Mouse (Mus musculus): ENCODE measurements at regions not wholly inside any gene's neighbourhood (a gene's known extent, or its start where the extent isn't known, plus 50 kb on each side); places are given as distances from the start of the nearest gene placed in this dataset.
A peak's percentile ranks its signal among the peaks of the same experiment; 100 is the strongest.

DNA sequence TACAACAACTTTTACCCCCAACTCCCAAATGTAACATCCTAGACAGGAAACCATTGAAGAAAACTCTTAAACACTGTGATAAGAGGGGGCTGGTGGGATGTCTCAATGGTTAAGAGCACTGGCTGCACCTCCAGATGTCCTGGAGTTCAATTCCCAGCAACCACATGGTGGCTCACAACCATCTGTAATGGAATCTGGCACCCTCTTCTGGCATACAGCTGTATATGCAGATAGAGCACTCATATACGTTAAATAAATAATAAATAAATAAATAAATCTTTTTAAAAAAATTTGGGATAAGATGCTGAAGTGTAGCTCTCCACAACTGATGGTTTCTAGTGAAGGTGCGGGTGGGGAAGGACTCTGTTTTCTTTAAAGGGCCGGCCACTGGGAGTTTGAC lies 69.3 kb downstream of the Kctd15 start:
- H3K4me1 ChIP-seq (ENCODE audit: control insufficient read depth, insufficient read depth, low read length): no peaks in the 10 kb centered on the region
- WGBS: 95% methylated on average over 3 of the region's 3 CpGs
- no peaks in the 10 kb centered on the region for H3K36me3 ChIP-seq (ENCODE audit: control insufficient read depth, insufficient read depth, low read length)
- no peak overlapping the region for H3K27ac ChIP-seq (ENCODE audit: low read length)
- no peak overlapping the region for H3K9ac ChIP-seq (ENCODE audit: low read depth, low read length)
- no peaks in the 10 kb centered on the region for H3K27me3 ChIP-seq (replicated peaks; ENCODE audit: control insufficient read depth, insufficient read depth, low read length)
- no peak overlapping the region for H3K4me2 ChIP-seq (ENCODE audit: low read depth, low read length)
- no peak overlapping the region for H3K4me3 ChIP-seq (ENCODE audit: low read length)
- H3K9me3 ChIP-seq (ENCODE audit: control insufficient read depth, low read length): peaks cover 9% of the 10 kb centered on the region; the same call in 1 of the 2 replicates
- ATAC-seq: no peak

DNA sequence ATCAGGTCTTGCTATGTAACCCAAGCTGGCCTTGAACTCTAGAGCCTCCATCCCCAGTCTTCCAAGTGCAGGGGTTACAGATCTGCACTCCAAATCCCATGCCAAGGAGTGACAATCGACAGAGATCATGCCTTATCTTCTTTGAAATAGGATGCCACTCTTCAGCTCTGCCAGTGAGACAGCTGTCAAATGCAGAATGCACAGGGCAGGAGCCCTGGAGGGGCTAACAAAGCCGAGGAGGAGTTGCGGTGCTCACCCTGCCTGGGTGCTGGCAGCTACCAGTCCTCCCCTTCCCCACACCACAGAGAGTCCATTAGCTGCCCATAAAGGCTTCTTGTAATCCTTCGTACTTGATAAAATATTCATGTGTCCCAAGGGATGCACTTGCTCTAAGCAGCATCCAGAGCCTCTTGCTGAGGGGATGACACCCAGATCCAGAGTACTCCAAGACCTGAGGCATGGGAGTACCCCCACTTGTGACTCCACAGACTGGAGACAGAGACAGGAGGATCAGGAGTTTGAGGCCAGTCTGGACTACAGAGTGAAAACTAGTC lies 71.1 kb downstream of the Kctd15 start:
- Histone ChIP-seq H3K27me3 (replicated peaks; ENCODE audit: control insufficient read depth, insufficient read depth, low read length) (no peaks in the 10 kb centered on the region), H3K9me3 (ENCODE audit: control insufficient read depth, low read length) (peaks cover 9% of the 10 kb centered on the region; the same call in 1 of the 2 replicates), H3K36me3 (ENCODE audit: control insufficient read depth, insufficient read depth, low read length) (no peaks in the 10 kb centered on the region), H3K9ac (ENCODE audit: low read depth, low read length) (no peak overlapping the region), H3K4me1 (ENCODE audit: control insufficient read depth, insufficient read depth, low read length) (no peaks in the 10 kb centered on the region), H3K4me2 (ENCODE audit: low read depth, low read length) (no peak overlapping the region), H3K4me3 (ENCODE audit: low read length) (no peak overlapping the region), H3K27ac (ENCODE audit: low read length) (no peak overlapping the region)
- 73% methylated on average over 4 of the region's 4 CpGs for WGBS
- ATAC-seq: no peak

- H3K4me2 ChIP-seq (ENCODE audit: low read depth, low read length): no peak overlapping the region
- no peak overlapping the region for H3K27ac ChIP-seq (ENCODE audit: low read length)
- ATAC-seq: no peak
- no peak overlapping the region for H3K9ac ChIP-seq (ENCODE audit: low read depth, low read length)
- WGBS: 90% methylated on average over 7 of the region's 7 CpGs
- H3K36me3 ChIP-seq (ENCODE audit: control insufficient read depth, insufficient read depth, low read length): no peaks in the 10 kb centered on the region
- H3K9me3 ChIP-seq (ENCODE audit: control insufficient read depth, low read length): peaks cover 9% of the 10 kb centered on the region; the same call in 1 of the 2 replicates
- H3K4me3 ChIP-seq (ENCODE audit: low read length): no peak overlapping the region
- no peaks in the 10 kb centered on the region for H3K27me3 ChIP-seq (replicated peaks; ENCODE audit: control insufficient read depth, insufficient read depth, low read length)
- H3K4me1 ChIP-seq (ENCODE audit: control insufficient read depth, insufficient read depth, low read length): no peaks in the 10 kb centered on the region
These were observed 71.7 kb downstream of the Kctd15 start for GRCm38 (mm10) chr7:34584870-34585269.

- Histone ChIP-seq H3K36me3 (ENCODE audit: control insufficient read depth, insufficient read depth, low read length) (no peaks in the 10 kb centered on the region), H3K27ac (ENCODE audit: low read length) (no peak overlapping the region), H3K9me3 (ENCODE audit: control insufficient read depth, low read length) (no peaks in the 10 kb centered on the region), H3K4me1 (ENCODE audit: control insufficient read depth, insufficient read depth, low read length) (no peaks in the 10 kb centered on the region), H3K9ac (ENCODE audit: low read depth, low read length) (no peak overlapping the region), H3K27me3 (replicated peaks; ENCODE audit: control insufficient read depth, insufficient read depth, low read length) (no peaks in the 10 kb centered on the region), H3K4me2 (ENCODE audit: low read depth, low read length) (no peak overlapping the region), H3K4me3 (ENCODE audit: low read length) (no peak overlapping the region)
- ATAC-seq: no peak
- WGBS: 88% methylated on average over 9 of the region's 9 CpGs
These were observed 75.7 kb downstream of the Kctd15 start for GRCm38 (mm10) chr7:34580866-34581265.

GRCm38 (mm10) chr7:34571295-34571694 lies 85.2 kb downstream of the Kctd15 start:
- H3K36me3 ChIP-seq (ENCODE audit: control insufficient read depth, insufficient read depth, low read length): no peaks in the 10 kb centered on the region
- H3K4me3 ChIP-seq (ENCODE audit: low read length): peak overlapping the region; percentile 44; the same call in 1 of the 2 replicates
- no peaks in the 10 kb centered on the region for H3K9me3 ChIP-seq (ENCODE audit: control insufficient read depth, low read length)
- H3K4me1 ChIP-seq (ENCODE audit: control insufficient read depth, insufficient read depth, low read length): peaks cover 16% of the 10 kb centered on the region
- H3K9ac ChIP-seq (ENCODE audit: low read depth, low read length): no peak overlapping the region; the same call in 1 of the 2 replicates
- H3K4me2 ChIP-seq (ENCODE audit: low read depth, low read length): peak overlapping the region; percentile 82
- no peaks in the 10 kb centered on the region for H3K27me3 ChIP-seq (replicated peaks; ENCODE audit: control insufficient read depth, insufficient read depth, low read length)
- peak; percentile 47 for ATAC-seq
- WGBS: 32% methylated on average over 10 of the region's 10 CpGs
- peak overlapping the region; percentile 41 for H3K27ac ChIP-seq (ENCODE audit: low read length)

- Histone ChIP-seq H3K36me3 (ENCODE audit: control insufficient read depth, insufficient read depth, low read length) (no peaks in the 10 kb centered on the region), H3K27me3 (replicated peaks; ENCODE audit: control insufficient read depth, insufficient read depth, low read length) (no peaks in the 10 kb centered on the region), H3K27ac (ENCODE audit: low read length) (0 out of 2 replicates have a peak overlapping the region, but pooled peaks have one; percentile 25), H3K9me3 (ENCODE audit: control insufficient read depth, low read length) (no peaks in the 10 kb centered on the region), H3K4me2 (ENCODE audit: low read depth, low read length) (peak overlapping the region; percentile 82), H3K9ac (ENCODE audit: low read depth, low read length) (peak overlapping the region; percentile 55), H3K4me1 (ENCODE audit: control insufficient read depth, insufficient read depth, low read length) (peaks cover 16% of the 10 kb centered on the region), H3K4me3 (ENCODE audit: low read length) (peak overlapping the region; percentile 44)
- WGBS: 2% methylated on average over 43 of the region's 43 CpGs
- peak; percentile 88 for ATAC-seq
These were observed 86.1 kb downstream of the Kctd15 start for GRCm38 (mm10) chr7:34570114-34571065.

DNA sequence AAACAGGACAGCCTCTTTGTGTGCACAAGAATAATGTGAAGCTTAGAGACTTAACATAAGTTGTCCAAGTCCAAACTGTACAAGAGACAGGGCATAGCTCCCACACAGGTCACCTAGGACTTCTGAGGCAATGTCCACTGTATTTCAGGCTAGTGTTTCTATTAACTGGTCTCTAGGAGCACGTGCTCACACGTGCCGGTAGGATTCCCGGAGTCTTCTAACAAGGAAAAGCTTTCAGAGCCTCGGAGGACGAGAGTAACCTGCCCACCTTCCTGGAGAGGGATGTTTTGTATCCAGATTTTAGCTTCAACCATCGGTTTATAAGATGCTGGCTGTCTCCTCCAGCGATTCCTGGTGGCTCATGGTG lies 86.8 kb downstream of the Kctd15 start:
- H3K27ac ChIP-seq (ENCODE audit: low read length): no peak overlapping the region
- H3K27me3 ChIP-seq (replicated peaks; ENCODE audit: control insufficient read depth, insufficient read depth, low read length): no peaks in the 10 kb centered on the region
- peak overlapping the region; percentile 44; the same call in 1 of the 2 replicates for H3K4me3 ChIP-seq (ENCODE audit: low read length)
- WGBS: 19% methylated on average over 8 of the region's 8 CpGs
- peaks cover 16% of the 10 kb centered on the region for H3K4me1 ChIP-seq (ENCODE audit: control insufficient read depth, insufficient read depth, low read length)
- peak overlapping the region; percentile 82 for H3K4me2 ChIP-seq (ENCODE audit: low read depth, low read length)
- ATAC-seq: peak; percentile 27; the same call in 1 of the 2 replicates
- H3K36me3 ChIP-seq (ENCODE audit: control insufficient read depth, insufficient read depth, low read length): no peaks in the 10 kb centered on the region
- H3K9ac ChIP-seq (ENCODE audit: low read depth, low read length): 0 out of 2 replicates have a peak overlapping the region, but pooled peaks have one; percentile 55
- no peaks in the 10 kb centered on the region for H3K9me3 ChIP-seq (ENCODE audit: control insufficient read depth, low read length)

DNA sequence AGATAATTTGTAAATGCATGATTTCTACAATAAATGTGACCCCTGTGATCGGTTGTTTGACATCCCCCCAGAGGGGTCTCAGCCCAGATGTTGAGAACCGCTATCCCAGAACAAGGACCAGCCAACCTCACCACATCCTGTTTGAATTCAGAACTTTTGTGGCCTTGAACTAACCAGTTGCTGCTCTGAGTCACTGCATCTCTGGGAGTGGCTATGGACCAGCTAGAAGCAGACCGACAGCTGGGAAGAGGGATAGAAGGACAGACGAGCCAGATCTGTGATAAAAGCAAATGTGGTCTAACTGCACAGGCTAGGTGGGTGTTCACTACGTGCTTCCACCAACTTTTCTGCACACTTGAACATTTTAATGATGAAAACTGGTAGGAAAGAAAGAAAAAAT lies 89.0 kb downstream of the Kctd15 start:
- no peaks in the 10 kb centered on the region for H3K36me3 ChIP-seq (ENCODE audit: control insufficient read depth, insufficient read depth, low read length)
- H3K27me3 ChIP-seq (replicated peaks; ENCODE audit: control insufficient read depth, insufficient read depth, low read length): no peaks in the 10 kb centered on the region
- H3K4me3 ChIP-seq (ENCODE audit: low read length): no peak overlapping the region
- H3K27ac ChIP-seq (ENCODE audit: low read length): no peak overlapping the region
- H3K9ac ChIP-seq (ENCODE audit: low read depth, low read length): no peak overlapping the region
- ATAC-seq: no peak
- H3K9me3 ChIP-seq (ENCODE audit: control insufficient read depth, low read length): no peaks in the 10 kb centered on the region
- WGBS: 63% methylated on average over 5 of the region's 5 CpGs
- no peak overlapping the region for H3K4me2 ChIP-seq (ENCODE audit: low read depth, low read length)
- peaks cover 16% of the 10 kb centered on the region for H3K4me1 ChIP-seq (ENCODE audit: control insufficient read depth, insufficient read depth, low read length)

DNA sequence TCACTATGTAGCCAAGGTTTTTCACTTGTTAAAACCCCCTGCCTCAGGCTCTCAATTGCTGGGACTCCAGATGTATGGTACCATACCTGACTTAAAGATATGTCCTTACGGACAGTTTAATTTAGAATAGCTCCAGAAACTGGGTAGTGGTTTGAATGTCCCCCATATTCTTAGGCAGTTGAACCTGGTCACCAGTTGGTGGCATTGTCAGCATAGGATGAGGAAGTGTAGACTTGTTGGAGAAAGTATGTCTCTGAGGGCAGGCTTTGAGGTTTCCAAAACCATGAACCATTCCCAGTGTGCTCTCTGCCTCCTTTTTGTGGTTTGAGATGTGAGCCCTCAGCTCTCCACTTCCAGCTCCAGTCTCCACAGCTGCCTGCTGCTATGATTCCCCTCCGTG lies 94.4 kb downstream of the Kctd15 start:
- Histone ChIP-seq H3K4me3 (ENCODE audit: low read length) (no peak overlapping the region), H3K4me2 (ENCODE audit: low read depth, low read length) (no peak overlapping the region), H3K27me3 (replicated peaks; ENCODE audit: control insufficient read depth, insufficient read depth, low read length) (no peaks in the 10 kb centered on the region), H3K9ac (ENCODE audit: low read depth, low read length) (no peak overlapping the region), H3K36me3 (ENCODE audit: control insufficient read depth, insufficient read depth, low read length) (no peaks in the 10 kb centered on the region), H3K4me1 (ENCODE audit: control insufficient read depth, insufficient read depth, low read length) (no peaks in the 10 kb centered on the region), H3K9me3 (ENCODE audit: control insufficient read depth, low read length) (0 out of 2 replicates have a peak, but pooled peaks cover 4% of the 10 kb centered on the region), H3K27ac (ENCODE audit: low read length) (no peak overlapping the region)
- 75% methylated on average over 2 of the region's 2 CpGs for WGBS
- ATAC-seq: no peak
